Mouse (Mus musculus) embryonic fibroblast, embryonic 13.5 days (primary cell): ENCODE data around the gene Bid.
"Not testable (repeated sequence)": the region's sequence is repeated elsewhere in the genome, so short reads cannot be mapped to it uniquely, and the experiment has no call there.

Experiments
- CTCF ChIP-seq: IDR thresholded peaks from 2 replicates; pipeline ENCODE4 v1.5.1; 2011; ENCODE audit warnings: mild to moderate bottlenecking, control low read depth, low read length, moderate library complexity, borderline replicate concordance; ENCODE audit not compliant: insufficient read depth
- POLR2A ChIP-seq: IDR thresholded peaks from 2 replicates; pipeline ENCODE4 v1.6.1; 2011; ENCODE audit warnings: low read depth, mild to moderate bottlenecking, control low read depth, low read length, moderate library complexity

DNA sequence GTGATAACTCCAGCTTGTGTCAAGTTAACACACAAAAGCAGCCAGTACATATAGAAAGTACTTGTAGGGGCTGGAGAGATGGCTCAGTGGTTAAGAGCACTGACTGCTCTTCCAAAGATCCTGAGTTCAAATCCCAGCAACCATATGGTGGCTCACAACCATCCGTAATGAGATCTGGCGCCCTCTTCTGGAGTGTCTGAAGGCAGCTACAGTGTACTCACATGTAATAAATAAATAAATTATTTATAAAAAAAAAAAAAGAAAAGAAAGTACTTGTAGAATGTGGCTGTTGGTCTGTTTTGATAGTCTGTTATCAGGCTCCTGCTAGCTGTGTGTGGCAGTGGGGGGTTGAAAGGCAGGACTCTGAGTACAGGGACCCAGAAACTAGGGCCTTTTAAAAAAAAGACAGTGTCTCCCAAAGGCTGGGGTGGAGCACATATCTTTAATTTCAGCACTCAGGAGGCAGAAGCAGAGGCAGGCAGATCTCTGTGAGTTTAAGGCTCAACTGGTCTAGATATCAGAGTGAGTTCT lies 8.2 kb upstream of the Bid start:
- not testable (repeated sequence) for TF ChIP-seq CTCF, POLR2A
